Mouse (Mus musculus) urinary bladder, postnatal 36 days (tissue): ENCODE data around the gene Rag1.

ENCODE experiments used
- DNase-seq, 2 experiments: peaks; one replicate each; pipeline ENCODE4 v3.0.0; 2022; ENCODE audit warnings: low spot score in 2 of 2, mixed read lengths in 1 of 2

Gene Rag1

GRCm38 (mm10) chr2:101591356-101591755 is 57.9 kb downstream of the Rag1 start:
- no peak for DNase-seq
